Mouse (Mus musculus) lung, postnatal 0 days (tissue): ENCODE data around the gene Npas1. TPM values are rescaled to one million over a fixed set of nuclear protein-coding genes. Genes with fewer than 3 reads are reported as not detected.

Experiments
- ATAC-seq: fragments of 200-750 bp; cut with Nextera tagmentation; 2 replicates; pipeline ENCODE4 v1.8.0; 2017; ENCODE audit warnings: moderate library complexity
- DNase-seq: peaks from one replicate; pipeline ENCODE4 v3.0.0-alpha.2; 2016; ENCODE audit warnings: low spot score
- H3K27ac ChIP-seq: fragments of 300-500 bp; sonication (generic); 2 replicates; pipeline ENCODE4 v1.5.1; 2014; ENCODE audit warnings: antibody characterized with exemption, mild to moderate bottlenecking, low read length, mixed read lengths
- H3K27me3 ChIP-seq: fragments of 300-500 bp; sonication (generic); replicated peaks from 2 replicates; pipeline ENCODE4 v1.6.1; 2014; ENCODE audit warnings: low read length, mixed read lengths; ENCODE audit not compliant: insufficient read depth
- H3K36me3 ChIP-seq: fragments of 300-500 bp; sonication (generic); 2 replicates; pipeline ENCODE4 v1.6.1; 2014; ENCODE audit warnings: low read length, mixed read lengths; ENCODE audit not compliant: insufficient read depth
- H3K4me1 ChIP-seq: fragments of 300-500 bp; sonication (generic); 2 replicates; pipeline ENCODE4 v1.6.1; 2014; ENCODE audit warnings: antibody characterized with exemption, low read depth, low read length, mixed read lengths; ENCODE audit not compliant: insufficient read depth
- H3K4me2 ChIP-seq: fragments of 300-500 bp; sonication (generic); replicated peaks from 2 replicates; pipeline ENCODE4 v1.6.1; 2014; ENCODE audit warnings: low read depth, mild to moderate bottlenecking, low read length, moderate library complexity, mixed read lengths
- H3K4me3 ChIP-seq: fragments of 300-500 bp; sonication (generic); 2 replicates; pipeline ENCODE4 v1.5.1; 2014; ENCODE audit warnings: low read depth, low read length
- H3K9ac ChIP-seq: fragments of 300-500 bp; sonication (generic); replicated peaks from 2 replicates; pipeline ENCODE4 v1.6.1; 2014; ENCODE audit warnings: low read depth, mild to moderate bottlenecking
- H3K9me3 ChIP-seq: fragments of 300-500 bp; sonication (generic); 2 replicates; pipeline ENCODE4 v1.6.1; 2016; ENCODE audit warnings: low read length, mixed read lengths
- CTCF ChIP-seq: IDR thresholded peaks from 2 replicates; pipeline ENCODE4 v1.5.1; 2016; ENCODE audit warnings: antibody characterized with exemption, mild to moderate bottlenecking
- EP300 ChIP-seq: IDR thresholded peaks from 2 replicates; pipeline ENCODE4 v1.6.1; 2016; ENCODE audit warnings: antibody characterized with exemption, mild to moderate bottlenecking, control low read depth
- WGBS: fragments of 180-500 bp; shearing (Covaris S2); extraction: QIAGEN DNeasy Blood & Tissue Kit; methylation state at CpG from one replicate; pipeline ENCODE4 v1.1.7; 2014; 5-methylcytosine and 5-hydroxymethylcytosine counted together
- polyA plus RNA-seq: library from polyadenylated mRNA; unstranded; fragments of >200 nt; fragmentation: Nextera tagmentation; extraction: Ambion mirVana; gene quantifications from 2 replicates; pipeline ENCODE4 v1.2.1, GENCODE M21; 2015

Gene Npas1
- polyA plus RNA-seq, 1 experiment from 2014 or later: 0.17 TPM

DNA sequence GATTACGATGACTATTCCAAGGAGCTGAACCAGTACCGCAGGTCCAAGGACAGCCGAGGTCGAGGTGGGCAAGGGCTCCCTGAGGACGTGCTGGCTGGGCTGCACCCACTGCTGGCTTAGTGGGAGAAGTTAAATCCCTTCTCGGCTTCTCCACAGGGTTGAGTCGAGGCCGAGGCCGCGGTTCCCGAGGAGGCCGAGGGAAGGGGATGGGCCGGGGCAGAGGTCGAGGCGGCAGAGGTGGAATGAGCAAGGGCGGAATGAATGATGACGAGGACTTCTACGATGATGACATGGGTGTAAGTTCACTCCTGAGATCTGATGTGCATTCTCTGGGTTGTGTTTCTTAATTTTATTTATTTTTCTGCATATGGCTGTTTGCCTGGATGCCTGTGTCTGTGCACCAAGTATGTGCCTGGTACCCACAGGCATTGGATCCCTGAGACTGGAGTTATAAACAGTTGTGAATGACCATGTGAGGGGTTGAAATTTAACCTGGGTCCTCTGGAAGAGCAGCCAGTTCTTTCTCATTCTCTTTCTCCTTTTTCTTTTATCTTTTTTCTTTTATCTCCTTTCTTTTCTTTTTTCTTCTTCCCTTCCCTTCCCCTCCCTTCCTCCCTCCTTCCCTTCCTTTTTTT is 55.2 kb downstream of the Npas1 start:
- Histone ChIP-seq H3K9me3 (no peaks in the 10 kb centered on the region), H3K27me3 (no peaks in the 10 kb centered on the region), H3K4me2 (no peak overlapping the region), H3K9ac (no peak overlapping the region), H3K4me1 (no peaks in the 10 kb centered on the region), H3K36me3 (peaks cover 53% of the 10 kb centered on the region), H3K4me3 (no peak overlapping the region), H3K27ac (no peak overlapping the region)
- WGBS: 83% methylated on average over 18 of the region's 18 CpGs
- no peak for TF ChIP-seq EP300
- no peak for TF ChIP-seq CTCF
- no peak for ATAC-seq
- DNase-seq: no peak

DNA sequence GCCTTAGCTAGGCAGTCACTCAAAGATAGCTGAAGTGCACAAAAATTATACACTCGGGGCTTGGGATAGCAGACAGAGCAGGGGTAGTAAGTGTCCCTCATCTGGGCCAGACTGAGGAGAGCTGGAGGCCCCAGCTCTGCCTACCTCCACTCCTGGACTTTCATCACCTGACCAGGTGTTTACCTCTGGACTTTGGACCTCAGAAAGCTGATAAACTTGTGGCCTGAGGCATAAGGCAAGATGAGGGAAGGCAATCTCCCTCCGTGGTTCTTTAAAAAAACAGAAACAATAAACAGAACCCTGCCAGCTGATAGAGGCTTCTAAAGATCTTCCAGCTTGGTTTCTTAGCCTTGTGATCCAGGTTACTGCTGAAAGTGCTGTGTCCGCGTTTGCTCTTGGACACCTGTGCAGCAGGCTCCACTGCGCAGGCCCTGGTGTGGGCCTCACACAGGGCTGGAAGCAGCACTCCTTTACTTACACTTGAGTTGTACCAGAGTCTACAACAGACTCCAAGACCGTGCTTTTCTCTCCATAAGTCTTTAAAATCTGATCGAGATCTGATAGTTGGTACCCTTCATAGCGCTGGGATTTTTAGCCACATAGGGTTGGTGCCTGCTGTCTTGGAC is 56.9 kb downstream of the Npas1 start:
- H3K4me2 ChIP-seq: no peak overlapping the region
- H3K27ac ChIP-seq: no peak overlapping the region
- WGBS: 90% methylated on average over 8 of the region's 8 CpGs
- H3K4me3 ChIP-seq: no peak overlapping the region
- H3K4me1 ChIP-seq: peaks cover 8% of the 10 kb centered on the region; the same call in 1 of the 2 replicates
- no peaks in the 10 kb centered on the region for H3K27me3 ChIP-seq
- no peak for ATAC-seq
- H3K9ac ChIP-seq: no peak overlapping the region
- peaks cover 42% of the 10 kb centered on the region for H3K36me3 ChIP-seq
- DNase-seq: no peak
- no peaks in the 10 kb centered on the region for H3K9me3 ChIP-seq
- TF ChIP-seq CTCF (no peak), EP300 (no peak)

GRCm38 (mm10) chr7:16418713-16419112 is 58.8 kb downstream of the Npas1 start:
- H3K4me3 ChIP-seq: no peak overlapping the region
- no peaks in the 10 kb centered on the region for H3K9me3 ChIP-seq
- TF ChIP-seq EP300 (0 out of 2 replicates have a peak, but pooled peaks have one; percentile 20), CTCF (peak; percentile 40)
- H3K4me2 ChIP-seq: no peak overlapping the region
- H3K36me3 ChIP-seq: peaks cover 24% of the 10 kb centered on the region
- H3K27ac ChIP-seq: no peak overlapping the region
- ATAC-seq (no peak), DNase-seq (peak; percentile 46)
- H3K27me3 ChIP-seq: no peaks in the 10 kb centered on the region
- H3K9ac ChIP-seq: no peak overlapping the region
- WGBS: 75% methylated on average over 5 of the region's 5 CpGs
- peaks cover 8% of the 10 kb centered on the region; the same call in 1 of the 2 replicates for H3K4me1 ChIP-seq

- Histone ChIP-seq H3K27ac (peak overlapping the region; percentile 74), H3K36me3 (peaks cover 19% of the 10 kb centered on the region), H3K4me3 (no peak overlapping the region), H3K4me2 (no peak overlapping the region), H3K9ac (no peak overlapping the region), H3K27me3 (no peaks in the 10 kb centered on the region), H3K4me1 (peaks cover 8% of the 10 kb centered on the region; the same call in 1 of the 2 replicates), H3K9me3 (no peaks in the 10 kb centered on the region)
- DNase-seq (peak; percentile 80), ATAC-seq (peak; percentile 73)
- TF ChIP-seq EP300 (no peak), CTCF (no peak)
- 52% methylated on average over 10 of the region's 10 CpGs for WGBS
Observed at GRCm38 (mm10) chr7:16417141-16417771, 60.3 kb downstream of the Npas1 start.

- peak; percentile 81 for ATAC-seq
- WGBS: 52% methylated on average over 3 of the region's 3 CpGs
Observed at GRCm38 (mm10) chr7:16415426-16415825, 62.1 kb downstream of the Npas1 start.

DNA sequence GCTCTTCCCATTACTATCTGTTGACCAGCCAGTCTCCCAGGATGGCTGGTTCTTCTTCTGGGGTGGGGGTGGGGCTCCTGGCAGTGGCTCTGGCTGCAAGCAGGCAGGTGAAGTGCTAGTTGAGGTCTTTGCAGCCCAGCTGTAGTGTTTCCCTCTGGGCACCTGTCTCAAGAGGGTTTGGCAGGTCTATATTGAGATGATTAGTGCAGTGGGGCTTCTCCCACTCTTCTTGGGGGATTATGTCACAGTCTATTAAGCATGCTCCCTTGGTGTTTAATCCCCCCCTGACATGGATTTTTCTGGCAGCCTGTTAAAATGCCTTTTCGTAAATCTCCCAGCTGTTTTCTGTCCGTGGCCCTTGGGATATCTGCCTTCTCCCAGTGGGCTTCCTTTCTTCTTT is 64.6 kb downstream of the Npas1 start:
- Histone ChIP-seq H3K27me3 (no peaks in the 10 kb centered on the region), H3K9me3 (no peaks in the 10 kb centered on the region), H3K4me3 (no peak overlapping the region), H3K27ac (no peak overlapping the region), H3K36me3 (no peaks in the 10 kb centered on the region), H3K4me2 (no peak overlapping the region), H3K9ac (no peak overlapping the region), H3K4me1 (peaks cover 12% of the 10 kb centered on the region; the same call in 1 of the 2 replicates)
- 60% methylated on average over 2 of the region's 2 CpGs for WGBS
- ATAC-seq (no peak), DNase-seq (peak; percentile 35)
- TF ChIP-seq CTCF (no peak), EP300 (no peak)

More at GRCm38 (mm10) chr7:16415426-16415825, 62.1 kb downstream of the Npas1 start:
- peak; percentile 88 for DNase-seq
- no peak overlapping the region for H3K4me3 ChIP-seq
- no peak overlapping the region for H3K9ac ChIP-seq
- H3K4me2 ChIP-seq: no peak overlapping the region
- peaks cover 4% of the 10 kb centered on the region; the same call in 1 of the 2 replicates for H3K36me3 ChIP-seq
- no peaks in the 10 kb centered on the region for H3K27me3 ChIP-seq
- no peak for TF ChIP-seq EP300
- no peak for TF ChIP-seq CTCF
- H3K4me1 ChIP-seq: peaks cover 12% of the 10 kb centered on the region; the same call in 1 of the 2 replicates
- peak overlapping the region; percentile 74 for H3K27ac ChIP-seq
- H3K9me3 ChIP-seq: no peaks in the 10 kb centered on the region
